Mouse (Mus musculus): ENCODE results near the gene 1500009C09Rik. TPM values are rescaled to one million over a fixed set of nuclear protein-coding genes. Genes with fewer than 3 reads are reported as not detected.

Gene 1500009C09Rik
- polyA plus RNA-seq, 1 experiment from 2014 or later: not detected

DNA sequence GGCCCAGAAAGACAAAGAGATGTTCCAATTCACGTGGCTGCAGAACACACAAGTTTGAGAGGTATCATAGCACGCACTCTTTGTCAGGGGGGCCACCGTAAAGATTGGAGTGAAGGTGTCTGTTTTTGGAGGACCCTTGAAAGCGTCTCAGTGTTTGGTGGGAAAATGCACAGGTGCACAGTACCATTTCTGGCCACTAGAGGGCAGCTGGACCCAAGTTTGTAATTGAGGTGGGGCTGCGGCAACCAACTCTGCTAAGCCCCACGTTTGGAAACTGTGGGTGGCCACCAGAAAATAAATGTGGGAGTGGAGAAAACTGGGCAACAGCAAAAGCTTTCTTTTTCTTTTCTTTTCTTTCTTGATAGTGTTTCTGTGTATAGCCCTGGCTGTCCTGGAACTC lies 14.2 kb downstream of the 1500009C09Rik start:
- no peak overlapping the region for H3K4me2 ChIP-seq (replicated peaks)
- H3K4me3 ChIP-seq (replicated peaks): no peak overlapping the region
- H3K4me1 ChIP-seq: peaks cover 4% of the 10 kb centered on the region; the same call in 1 of the 2 replicates
- no peak overlapping the region for H3K27ac ChIP-seq (replicated peaks)
- no peak for ATAC-seq (ENCODE audit: insufficient number of reproducible peaks, low FRiP score, low TSS enrichment, low read depth)
- WGBS: 13% methylated on average over 6 of the region's 6 CpGs
- no peaks in the 10 kb centered on the region for H3K9me3 ChIP-seq (replicated peaks)
- no peak overlapping the region for H3K9ac ChIP-seq
- 0 out of 2 replicates have a peak, but pooled peaks cover 1% of the 10 kb centered on the region for H3K27me3 ChIP-seq
- H3K36me3 ChIP-seq: no peaks in the 10 kb centered on the region

- H3K4me3 ChIP-seq (replicated peaks): no peak overlapping the region
- H3K27me3 ChIP-seq: peaks cover 15% of the 10 kb centered on the region
- H3K4me2 ChIP-seq (replicated peaks): no peak overlapping the region
- peaks cover 4% of the 10 kb centered on the region; the same call in 1 of the 2 replicates for H3K4me1 ChIP-seq
- no peaks in the 10 kb centered on the region for H3K36me3 ChIP-seq
- no peaks in the 10 kb centered on the region for H3K9me3 ChIP-seq (replicated peaks)
- ATAC-seq (ENCODE audit: insufficient number of reproducible peaks, low FRiP score, low TSS enrichment, low read depth): no peak
- no peak overlapping the region for H3K27ac ChIP-seq (replicated peaks)
- no peak overlapping the region for H3K9ac ChIP-seq
- WGBS: 24% methylated on average over 3 of the region's 3 CpGs
Observed at GRCm38 (mm10) chr15:82268185-82268584, 16.0 kb downstream of the 1500009C09Rik start.

GRCm38 (mm10) chr15:82268783-82269182 lies 16.6 kb downstream of the 1500009C09Rik start:
- H3K27me3 ChIP-seq: peaks cover 21% of the 10 kb centered on the region
- H3K4me2 ChIP-seq (replicated peaks): no peak overlapping the region
- H3K36me3 ChIP-seq: no peaks in the 10 kb centered on the region
- no peak overlapping the region for H3K9ac ChIP-seq
- no peak for ATAC-seq (ENCODE audit: insufficient number of reproducible peaks, low FRiP score, low TSS enrichment, low read depth)
- H3K4me1 ChIP-seq: peaks cover 4% of the 10 kb centered on the region; the same call in 1 of the 2 replicates
- H3K27ac ChIP-seq (replicated peaks): no peak overlapping the region
- H3K4me3 ChIP-seq (replicated peaks): no peak overlapping the region
- H3K9me3 ChIP-seq (replicated peaks): no peaks in the 10 kb centered on the region
- 80% methylated on average over 9 of the region's 9 CpGs for WGBS

DNA sequence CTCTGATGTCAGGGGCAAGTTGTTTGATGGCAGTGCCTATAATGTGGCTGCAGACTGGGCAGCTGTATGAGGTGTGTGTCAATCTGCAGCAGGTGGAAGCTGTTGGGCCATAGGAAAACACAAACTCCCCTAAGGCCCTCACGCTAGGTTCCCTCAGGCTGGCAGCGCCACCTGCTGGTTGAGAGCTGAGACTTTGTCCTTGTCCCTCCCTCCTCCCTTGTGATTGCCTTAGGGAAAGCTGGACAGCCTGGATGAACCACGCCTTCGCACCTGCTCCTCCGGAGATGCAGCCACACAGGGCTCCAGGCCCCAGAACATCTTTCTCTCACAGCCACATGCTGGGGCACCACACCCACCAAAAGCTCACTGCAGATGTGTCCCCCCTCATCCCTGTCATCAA lies 19.0 kb downstream of the 1500009C09Rik start:
- Histone ChIP-seq H3K4me1 (peaks cover 15% of the 10 kb centered on the region), H3K36me3 (no peaks in the 10 kb centered on the region), H3K27me3 (peaks cover 38% of the 10 kb centered on the region), H3K27ac (replicated peaks) (no peak overlapping the region), H3K9ac (no peak overlapping the region), H3K9me3 (replicated peaks) (no peaks in the 10 kb centered on the region), H3K4me2 (replicated peaks) (no peak overlapping the region), H3K4me3 (replicated peaks) (no peak overlapping the region)
- WGBS: 7% methylated on average over 5 of the region's 5 CpGs
- ATAC-seq (ENCODE audit: insufficient number of reproducible peaks, low FRiP score, low TSS enrichment, low read depth): peak; percentile 58

GRCm38 (mm10) chr15:82272295-82272694 lies 20.1 kb downstream of the 1500009C09Rik start:
- WGBS: 83% methylated on average over 6 of the region's 6 CpGs
- Histone ChIP-seq H3K9ac (no peak overlapping the region), H3K27me3 (peaks cover 38% of the 10 kb centered on the region), H3K4me3 (replicated peaks) (no peak overlapping the region), H3K9me3 (replicated peaks) (no peaks in the 10 kb centered on the region), H3K27ac (replicated peaks) (no peak overlapping the region), H3K36me3 (no peaks in the 10 kb centered on the region), H3K4me1 (peaks cover 17% of the 10 kb centered on the region), H3K4me2 (replicated peaks) (no peak overlapping the region)
- ATAC-seq (ENCODE audit: insufficient number of reproducible peaks, low FRiP score, low TSS enrichment, low read depth): no peak

DNA sequence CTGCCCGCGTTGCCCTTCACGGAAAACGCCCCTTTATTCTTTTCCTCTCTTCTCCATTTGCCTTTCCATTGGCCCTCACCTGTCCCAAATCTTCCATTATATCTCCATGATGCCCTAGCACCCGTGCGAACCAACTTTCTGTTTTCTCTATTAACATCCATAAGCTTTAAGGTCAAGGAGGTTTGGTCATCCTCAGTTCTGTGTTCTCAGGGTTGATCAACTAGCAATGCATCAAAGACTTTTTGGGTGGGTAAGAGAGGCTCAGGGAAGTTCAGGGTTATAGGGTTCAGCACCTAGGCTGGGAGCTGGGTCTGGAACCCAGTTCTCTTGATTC lies 22.4 kb downstream of the 1500009C09Rik start, which contains the start of gene Sept3:
Gene Sept3, plus strand, starts transcription at position 301 of the 334 bp plus-strand sequence.
- Histone ChIP-seq H3K9ac (peak within 1 kb of the TSS; percentile 29), H3K9me3 (replicated peaks) (no peaks in the 10 kb centered on the region), H3K27me3 (peaks cover 38% of the 10 kb centered on the region), H3K36me3 (no peaks in the 10 kb centered on the region), H3K4me3 (replicated peaks) (peak within 1 kb of the TSS; percentile 60), H3K27ac (replicated peaks) (no peak within 1 kb of the TSS), H3K4me2 (replicated peaks) (peak within 1 kb of the TSS; percentile 98), H3K4me1 (peaks cover 17% of the 10 kb centered on the region)
- WGBS: 22% methylated on average over 6 of the region's 6 CpGs
- ATAC-seq (ENCODE audit: insufficient number of reproducible peaks, low FRiP score, low TSS enrichment, low read depth): no peak

- Histone ChIP-seq H3K36me3 (0 out of 2 replicates have a peak, but pooled peaks cover under 1% of the 10 kb centered on the region), H3K9ac (peak overlapping the region; percentile 29), H3K4me2 (replicated peaks) (peak overlapping the region; percentile 98), H3K9me3 (replicated peaks) (no peaks in the 10 kb centered on the region), H3K27ac (replicated peaks) (no peak overlapping the region), H3K4me1 (peaks cover 17% of the 10 kb centered on the region), H3K4me3 (replicated peaks) (peak overlapping the region; percentile 60), H3K27me3 (peaks cover 38% of the 10 kb centered on the region)
- peak; percentile 41 for ATAC-seq (ENCODE audit: insufficient number of reproducible peaks, low FRiP score, low TSS enrichment, low read depth)
- WGBS: under 1% methylated on average over 78 of the region's 86 CpGs
Observed at GRCm38 (mm10) chr15:82274927-82275901, 23.0 kb downstream of the 1500009C09Rik start.

DNA sequence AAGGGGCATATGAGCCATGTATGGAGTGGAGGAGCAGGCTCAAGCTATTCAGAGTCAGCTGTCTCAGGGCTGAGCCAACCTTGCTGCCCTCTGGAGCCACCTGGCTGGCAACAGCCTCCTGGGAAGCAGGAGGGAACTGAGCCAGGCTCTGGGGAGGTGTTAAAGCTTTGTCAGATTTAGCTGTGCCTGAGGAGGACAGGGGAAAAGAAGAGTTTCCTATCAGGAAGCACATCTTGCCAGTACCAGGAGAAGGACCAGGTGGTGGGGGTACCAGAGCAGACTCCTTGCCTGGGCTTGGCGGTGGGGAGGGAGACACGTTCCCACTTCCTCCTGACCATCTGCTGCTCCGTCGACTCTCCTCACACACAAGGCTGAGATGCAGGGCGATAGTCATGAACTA lies 25.4 kb downstream of the 1500009C09Rik start:
- Histone ChIP-seq H3K36me3 (0 out of 2 replicates have a peak, but pooled peaks cover 3% of the 10 kb centered on the region), H3K9me3 (replicated peaks) (no peaks in the 10 kb centered on the region), H3K9ac (no peak overlapping the region), H3K27ac (replicated peaks) (no peak overlapping the region), H3K4me3 (replicated peaks) (no peak overlapping the region), H3K27me3 (peaks cover 26% of the 10 kb centered on the region), H3K4me2 (replicated peaks) (no peak overlapping the region), H3K4me1 (peaks cover 17% of the 10 kb centered on the region)
- 83% methylated on average over 5 of the region's 5 CpGs for WGBS
- ATAC-seq (ENCODE audit: insufficient number of reproducible peaks, low FRiP score, low TSS enrichment, low read depth): no peak

- Histone ChIP-seq H3K4me2 (replicated peaks) (no peak overlapping the region), H3K9ac (no peak overlapping the region), H3K36me3 (peaks cover 19% of the 10 kb centered on the region; the same call in 1 of the 2 replicates), H3K27me3 (no peaks in the 10 kb centered on the region; the same call in 1 of the 2 replicates), H3K4me3 (replicated peaks) (no peak overlapping the region), H3K9me3 (replicated peaks) (no peaks in the 10 kb centered on the region), H3K4me1 (peaks cover 8% of the 10 kb centered on the region), H3K27ac (replicated peaks) (no peak overlapping the region)
- no peak for ATAC-seq (ENCODE audit: insufficient number of reproducible peaks, low FRiP score, low TSS enrichment, low read depth)
- 73% methylated on average over 4 of the region's 4 CpGs for WGBS
Observed at GRCm38 (mm10) chr15:82280638-82281037, 28.4 kb downstream of the 1500009C09Rik start.

- ATAC-seq (ENCODE audit: insufficient number of reproducible peaks, low FRiP score, low TSS enrichment, low read depth): no peak
Observed at GRCm38 (mm10) chr15:82286157-82286556, 34.0 kb downstream of the 1500009C09Rik start.

DNA sequence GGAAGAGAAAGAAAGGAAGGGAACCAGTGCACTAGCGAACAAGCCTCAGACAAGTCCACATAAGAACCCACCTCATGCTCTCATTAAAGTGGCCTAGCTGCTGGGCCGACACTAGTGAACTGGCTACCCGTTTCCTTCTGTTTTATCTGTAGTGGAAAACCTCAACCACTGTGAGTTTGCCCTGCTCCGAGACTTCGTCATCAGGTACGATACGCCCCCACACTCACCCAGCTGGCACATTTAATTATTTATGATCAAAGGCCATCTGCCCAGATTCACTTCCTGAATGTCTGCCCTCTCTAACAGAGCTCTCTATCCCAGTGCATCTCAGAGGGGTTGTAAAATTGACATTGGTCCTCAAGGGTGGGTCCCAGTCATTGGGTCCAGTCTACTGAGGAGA lies 38.1 kb downstream of the 1500009C09Rik start:
- H3K27me3 ChIP-seq: no peaks in the 10 kb centered on the region
- no peak overlapping the region for H3K9ac ChIP-seq
- no peak for ATAC-seq (ENCODE audit: insufficient number of reproducible peaks, low FRiP score, low TSS enrichment, low read depth)
- no peak overlapping the region for H3K4me3 ChIP-seq (replicated peaks)
- H3K4me1 ChIP-seq: peaks cover 11% of the 10 kb centered on the region
- peaks cover 15% of the 10 kb centered on the region; the same call in 1 of the 2 replicates for H3K36me3 ChIP-seq
- 85% methylated on average over 7 of the region's 7 CpGs for WGBS
- H3K27ac ChIP-seq (replicated peaks): no peak overlapping the region
- H3K9me3 ChIP-seq (replicated peaks): no peaks in the 10 kb centered on the region
- no peak overlapping the region for H3K4me2 ChIP-seq (replicated peaks)

More at GRCm38 (mm10) chr15:82286157-82286556, 34.0 kb downstream of the 1500009C09Rik start:
- H3K27me3 ChIP-seq: no peaks in the 10 kb centered on the region
- WGBS: 68% methylated on average over 12 of the region's 12 CpGs
- H3K9me3 ChIP-seq (replicated peaks): no peaks in the 10 kb centered on the region
- peaks cover 28% of the 10 kb centered on the region; the same call in 1 of the 2 replicates for H3K36me3 ChIP-seq
- no peak overlapping the region for H3K9ac ChIP-seq
- H3K27ac ChIP-seq (replicated peaks): no peak overlapping the region
- H3K4me3 ChIP-seq (replicated peaks): no peak overlapping the region
- no peaks in the 10 kb centered on the region for H3K4me1 ChIP-seq
- no peak overlapping the region for H3K4me2 ChIP-seq (replicated peaks)
